ENCODE assay signal across 12 mouse cellular contexts in genomic region chr2:152361193-152361592, GRCm38 (mm10). TPM values are rescaled to one million over a fixed set of nuclear protein-coding genes. Genes with fewer than 3 reads are reported as not detected.
"Had no signal": no experiment of that assay in that cellular context is flagged by ENCODE, and none has a peak within 500 bp of the region (broad histone marks: within the 10 kb centered on the region; RNA-seq: fewer than 3 reads in every experiment).

No protein-coding gene starts in this region.

- H3K4me2 ChIP-seq: limb, embryonic 13.5 days; liver, embryonic 13.5 days; neural tube, embryonic 12.5 days had no signal

- H3K27ac ChIP-seq: kidney, postnatal 0 days; limb, embryonic 13.5 days; liver, embryonic 13.5 days; midbrain, embryonic 10.5 days; neural tube, embryonic 12.5 days had no signal

- H3K27me3 ChIP-seq: limb, embryonic 13.5 days; liver, embryonic 13.5 days; neural tube, embryonic 12.5 days had no signal

- H3K36me3 ChIP-seq: limb, embryonic 13.5 days; liver, embryonic 13.5 days; midbrain, embryonic 10.5 days; neural tube, embryonic 12.5 days had no signal

- H3K9ac ChIP-seq: limb, embryonic 13.5 days; liver, embryonic 13.5 days; neural tube, embryonic 12.5 days had no signal

- H3K4me1 ChIP-seq: neural tube, embryonic 12.5 days had no signal

- H3K9me3 ChIP-seq: limb, embryonic 13.5 days; liver, embryonic 13.5 days; midbrain, embryonic 10.5 days; neural tube, embryonic 12.5 days had no signal

- DNase-seq: left cerebral cortex, postnatal 4 days; liver, embryonic 13.5 days; midbrain, embryonic 14.5 days had no signal

- H3K4me3 ChIP-seq: layer of hippocampus, adult 2 months; limb, embryonic 13.5 days; liver, embryonic 13.5 days; midbrain, embryonic 10.5 days; myocyte; neural tube, embryonic 12.5 days had no signal

RNA-seq across cellular contexts. Expression of gene Nrsn2, which starts 15.2 kb away (rescaled TPM):
- total RNA-seq: megakaryocyte, adult 5-6 weeks; neutrophil, adult 5-6 weeks had no signal
- polyA plus RNA-seq: lung, postnatal 0 days; myocyte had no signal

RNA-seq across cellular contexts. Expression of gene Zcchc3, which starts 53.6 kb away (rescaled TPM):
- polyA plus RNA-seq: myocyte had no signal
